Mouse (Mus musculus) frontal cortex, postnatal 25 days (tissue): ENCODE measurements around the gene Txn1.

Experiments
- DNase-seq, 2 experiments: peaks; one replicate each; pipeline ENCODE4 v3.0.0; 2022; ENCODE audit warnings: low spot score in 2 of 2

Gene Txn1

DNA sequence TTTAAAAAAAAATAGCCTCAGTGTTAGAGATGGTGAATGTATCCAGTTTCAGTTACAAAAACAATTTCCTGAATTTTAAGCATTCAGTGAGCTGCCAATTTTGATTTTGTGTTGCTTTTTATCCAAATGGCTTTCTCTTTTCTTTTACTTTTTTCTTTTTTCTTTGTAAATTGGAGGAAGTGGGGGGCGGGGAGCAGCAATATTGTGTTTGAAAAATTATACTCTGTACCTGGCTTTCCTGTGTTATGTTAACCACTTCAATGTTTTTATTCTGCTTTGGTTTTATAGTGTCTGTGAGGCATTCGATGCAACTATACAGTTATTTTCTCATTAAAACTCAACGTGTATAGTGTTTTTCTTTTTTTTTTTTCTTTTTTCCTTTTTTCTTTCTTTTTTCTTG, 59.6 kb downstream of the Txn1 start:
- DNase-seq = no peak

GRCm38 (mm10) chr4:57895902-57896301, 60.3 kb downstream of the Txn1 start:
- DNase-seq = no peak

DNA sequence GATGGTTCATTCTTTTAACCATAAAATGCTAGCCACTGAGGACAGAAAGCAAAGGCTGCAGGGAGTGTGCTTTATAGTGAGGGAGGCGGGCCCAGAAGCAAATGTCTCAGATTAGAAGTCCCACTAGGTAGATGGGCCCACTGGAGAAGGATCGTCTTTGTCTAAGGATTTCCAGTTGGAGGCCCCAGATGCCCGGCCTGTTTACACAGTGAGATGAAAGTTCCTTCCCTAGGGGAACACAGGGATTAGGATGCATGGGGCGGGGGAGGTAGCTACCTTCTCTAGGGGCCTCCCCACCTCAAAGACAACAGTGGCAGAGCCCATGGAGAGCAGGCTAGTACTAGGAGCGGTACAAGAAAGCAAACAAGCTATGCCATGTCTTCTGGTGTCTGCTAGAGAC, 61.1 kb downstream of the Txn1 start:
- DNase-seq = no peak
